Mouse (Mus musculus): Measurements from ENCODE around the gene Stxbp6. TPM values are rescaled to one million over a fixed set of nuclear protein-coding genes. Genes with fewer than 3 reads are reported as not detected.

Stxbp6 gene
- polyA plus RNA-seq, 1 experiment = 6.1 TPM

DNA sequence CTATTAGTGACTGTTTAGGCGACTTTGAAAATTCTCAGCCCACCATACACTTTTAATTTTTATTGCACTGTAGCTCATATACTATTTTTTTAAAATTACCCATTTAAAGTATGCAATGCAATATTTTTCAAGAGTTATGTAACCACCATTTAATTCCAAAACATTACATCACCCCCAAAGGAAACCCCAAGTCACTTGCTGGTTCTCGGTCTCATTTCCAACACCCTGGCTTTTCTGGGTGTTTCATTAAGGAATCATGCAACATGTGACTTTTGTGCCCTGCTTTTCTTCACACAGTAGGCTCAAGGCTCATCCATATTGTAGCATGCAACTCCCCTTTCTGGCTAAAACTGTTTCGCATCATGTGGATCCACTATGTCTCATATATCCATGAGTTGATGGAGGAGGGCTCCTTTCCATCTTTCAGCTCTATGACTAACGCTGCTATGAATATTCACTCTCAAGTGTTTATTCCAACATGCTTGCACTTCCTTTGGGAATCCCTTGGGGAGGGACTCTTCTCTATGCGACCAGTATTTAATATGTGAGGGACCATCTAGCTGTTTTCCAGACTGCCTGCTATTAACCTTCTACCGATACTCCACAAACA lies 6.3 kb downstream of the Stxbp6 start:
- TF ChIP-seq CTCF (IDR thresholded peaks at IDR 0.05; ENCODE audit: control insufficient read depth, insufficient read depth, insufficient replicate concordance, low read depth, low read length) = no peak
- no peak for TF ChIP-seq POLR2A (IDR thresholded peaks at IDR 0.05; ENCODE audit: control insufficient read depth, low read depth, low read length)
- H3K4me1 ChIP-seq (ENCODE audit: control insufficient read depth, insufficient read depth, low read length) = peaks cover 4% of the 10 kb centered on the region
- no peak overlapping the region for H3K4me3 ChIP-seq (ENCODE audit: control insufficient read depth, low read depth, low read length)
- no peaks in the 10 kb centered on the region for H3K36me3 ChIP-seq (ENCODE audit: control insufficient read depth, insufficient read depth, low read length)
- no peaks in the 10 kb centered on the region for H3K27me3 ChIP-seq (ENCODE audit: control insufficient read depth, insufficient read depth, low read length)
- no peak overlapping the region for H3K27ac ChIP-seq (ENCODE audit: control insufficient read depth, insufficient read depth, low read depth, low read length)

DNA sequence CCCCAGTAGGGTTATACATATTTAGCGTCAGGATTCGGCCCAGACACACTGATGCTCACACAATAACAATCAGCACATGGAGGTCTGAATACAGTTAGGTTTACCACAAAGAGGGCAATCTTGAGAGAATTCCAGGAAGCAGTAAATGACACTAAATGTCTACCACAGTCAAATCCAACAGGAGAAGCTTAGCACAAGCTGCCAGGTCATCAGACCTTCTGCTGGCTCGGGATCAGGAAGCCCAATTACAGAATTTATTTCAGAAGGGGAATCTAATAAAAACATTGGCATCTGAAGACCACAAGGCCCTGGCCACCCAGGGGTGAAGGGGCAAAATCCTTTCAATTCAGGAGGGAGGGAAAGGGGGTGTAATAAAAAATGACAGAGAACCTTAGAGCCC lies 6.8 kb downstream of the Stxbp6 start:
- H3K4me3 ChIP-seq (ENCODE audit: control insufficient read depth, low read depth, low read length) = no peak overlapping the region
- H3K27ac ChIP-seq (ENCODE audit: control insufficient read depth, insufficient read depth, low read depth, low read length) = no peak overlapping the region
- no peaks in the 10 kb centered on the region for H3K4me1 ChIP-seq (ENCODE audit: control insufficient read depth, insufficient read depth, low read length)
- TF ChIP-seq POLR2A (IDR thresholded peaks at IDR 0.05; ENCODE audit: control insufficient read depth, low read depth, low read length) (no peak), CTCF (IDR thresholded peaks at IDR 0.05; ENCODE audit: control insufficient read depth, insufficient read depth, insufficient replicate concordance, low read depth, low read length) (no peak)
- no peaks in the 10 kb centered on the region for H3K36me3 ChIP-seq (ENCODE audit: control insufficient read depth, insufficient read depth, low read length)
- no peaks in the 10 kb centered on the region for H3K27me3 ChIP-seq (ENCODE audit: control insufficient read depth, insufficient read depth, low read length)

DNA sequence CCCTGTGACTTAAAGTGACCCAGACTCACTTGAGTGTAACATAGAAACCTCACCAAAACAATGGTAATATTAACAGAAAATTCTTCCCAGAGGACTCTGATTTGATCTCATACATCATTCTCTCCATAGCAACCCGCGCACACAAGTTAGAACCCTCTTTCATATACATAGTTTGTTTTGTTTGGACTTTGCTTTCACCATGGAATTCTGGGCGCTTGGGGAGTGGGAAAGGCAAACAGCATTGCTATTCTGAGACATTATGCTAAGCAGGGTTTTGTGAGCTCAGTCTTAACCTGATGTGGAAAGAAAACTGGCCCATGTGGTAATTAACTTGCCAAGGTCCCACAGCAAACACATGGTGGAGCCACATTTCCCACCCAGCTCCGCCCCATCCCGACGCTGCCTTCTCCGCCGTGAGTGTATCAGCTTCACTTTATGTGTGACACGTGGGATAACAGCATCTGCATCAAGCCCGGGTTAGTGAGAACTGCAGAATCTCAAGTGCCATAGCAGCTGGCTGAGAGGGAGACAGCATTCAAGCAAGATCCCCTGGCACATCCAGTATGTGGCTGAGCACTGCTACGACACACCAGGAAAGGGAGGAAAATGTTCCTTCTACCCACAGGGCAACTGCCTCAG lies 7.3 kb downstream of the Stxbp6 start:
- Histone ChIP-seq H3K4me3 (ENCODE audit: control insufficient read depth, low read depth, low read length) (no peak overlapping the region), H3K36me3 (ENCODE audit: control insufficient read depth, insufficient read depth, low read length) (no peaks in the 10 kb centered on the region)
- no peak for TF ChIP-seq CTCF (IDR thresholded peaks at IDR 0.05; ENCODE audit: control insufficient read depth, insufficient read depth, insufficient replicate concordance, low read depth, low read length)
- no peak for TF ChIP-seq POLR2A (IDR thresholded peaks at IDR 0.05; ENCODE audit: control insufficient read depth, low read depth, low read length)

DNA sequence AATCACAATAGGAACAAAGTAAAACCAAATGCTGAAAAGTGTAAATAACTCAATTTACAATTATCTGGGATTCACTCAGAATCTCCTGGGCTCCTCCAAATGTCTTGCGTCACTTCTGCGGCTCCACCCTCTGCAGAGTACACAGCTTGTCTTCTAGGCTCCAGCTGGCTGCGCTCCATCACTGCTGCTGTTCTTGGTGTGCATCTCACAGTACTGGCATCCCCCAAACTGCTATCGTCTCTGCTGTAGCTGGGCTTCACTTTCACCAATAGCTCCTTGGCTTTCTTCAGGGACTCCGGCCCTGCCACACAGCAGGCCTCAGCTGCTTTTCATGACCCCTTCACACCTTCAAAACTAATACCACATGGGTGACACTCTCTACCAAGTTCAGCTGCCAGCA lies 10.9 kb downstream of the Stxbp6 start:
- Histone ChIP-seq H3K4me3 (ENCODE audit: control insufficient read depth, low read depth, low read length) (no peak overlapping the region), H3K27ac (ENCODE audit: control insufficient read depth, insufficient read depth, low read depth, low read length) (no peak overlapping the region), H3K36me3 (ENCODE audit: control insufficient read depth, insufficient read depth, low read length) (no peaks in the 10 kb centered on the region), H3K27me3 (ENCODE audit: control insufficient read depth, insufficient read depth, low read length) (no peaks in the 10 kb centered on the region), H3K4me1 (ENCODE audit: control insufficient read depth, insufficient read depth, low read length) (no peaks in the 10 kb centered on the region)
- TF ChIP-seq POLR2A (IDR thresholded peaks at IDR 0.05; ENCODE audit: control insufficient read depth, low read depth, low read length) = no peak
- no peak for TF ChIP-seq CTCF (IDR thresholded peaks at IDR 0.05; ENCODE audit: control insufficient read depth, insufficient read depth, insufficient replicate concordance, low read depth, low read length)

More for the DNA sequence above, 7.3 kb downstream of the Stxbp6 start:
- Histone ChIP-seq H3K4me1 (ENCODE audit: control insufficient read depth, insufficient read depth, low read length) (no peaks in the 10 kb centered on the region), H3K27ac (ENCODE audit: control insufficient read depth, insufficient read depth, low read depth, low read length) (no peak overlapping the region), H3K27me3 (ENCODE audit: control insufficient read depth, insufficient read depth, low read length) (no peaks in the 10 kb centered on the region)

DNA sequence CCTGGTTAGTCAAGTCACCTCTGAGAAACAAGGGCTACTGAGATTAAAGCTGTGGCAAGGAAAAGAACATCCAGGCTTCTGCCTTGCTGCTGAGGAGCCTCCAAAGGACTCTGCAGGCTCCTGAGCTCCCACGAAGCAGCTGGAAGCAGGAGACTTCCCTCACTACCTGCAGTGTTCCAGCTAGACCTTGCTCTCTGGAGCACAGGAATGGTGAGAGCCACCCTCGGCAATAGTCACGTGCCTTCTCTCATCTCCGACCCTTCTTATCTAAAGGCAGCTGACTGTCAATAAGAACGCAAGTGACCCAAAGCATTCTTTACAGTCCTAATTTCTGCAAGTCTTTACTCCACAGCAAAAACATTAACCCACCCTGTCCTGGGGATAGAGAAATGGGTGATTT lies 13.2 kb downstream of the Stxbp6 start:
- H3K36me3 ChIP-seq (ENCODE audit: control insufficient read depth, insufficient read depth, low read length) = no peaks in the 10 kb centered on the region
- H3K4me1 ChIP-seq (ENCODE audit: control insufficient read depth, insufficient read depth, low read length) = no peaks in the 10 kb centered on the region
- H3K27ac ChIP-seq (ENCODE audit: control insufficient read depth, insufficient read depth, low read depth, low read length) = no peak overlapping the region
- no peak overlapping the region for H3K4me3 ChIP-seq (ENCODE audit: control insufficient read depth, low read depth, low read length)
- H3K27me3 ChIP-seq (ENCODE audit: control insufficient read depth, insufficient read depth, low read length) = no peaks in the 10 kb centered on the region
- TF ChIP-seq POLR2A (IDR thresholded peaks at IDR 0.05; ENCODE audit: control insufficient read depth, low read depth, low read length) (no peak), CTCF (IDR thresholded peaks at IDR 0.05; ENCODE audit: control insufficient read depth, insufficient read depth, insufficient replicate concordance, low read depth, low read length) (no peak)

DNA sequence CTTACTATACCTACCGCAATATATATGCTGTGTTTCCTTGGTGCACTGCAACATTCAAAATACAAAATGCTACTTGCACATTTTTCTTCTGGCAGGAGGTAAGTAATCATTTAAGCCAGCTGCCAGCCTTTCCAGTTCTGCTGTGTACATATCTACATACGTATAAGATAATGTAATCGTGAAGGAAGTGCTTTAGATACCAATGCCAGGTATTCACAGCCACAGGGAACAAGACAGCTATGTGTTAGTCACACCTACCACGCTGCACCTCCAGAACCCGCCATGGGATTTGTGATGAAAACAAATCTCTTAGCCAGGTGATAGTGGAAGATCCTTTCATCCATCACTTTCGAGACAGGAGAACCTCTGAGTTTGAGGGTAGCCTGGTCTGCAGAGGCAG lies 13.7 kb downstream of the Stxbp6 start:
- H3K27ac ChIP-seq (ENCODE audit: control insufficient read depth, insufficient read depth, low read depth, low read length) = no peak overlapping the region
- no peaks in the 10 kb centered on the region for H3K36me3 ChIP-seq (ENCODE audit: control insufficient read depth, insufficient read depth, low read length)
- no peaks in the 10 kb centered on the region for H3K27me3 ChIP-seq (ENCODE audit: control insufficient read depth, insufficient read depth, low read length)
- H3K4me1 ChIP-seq (ENCODE audit: control insufficient read depth, insufficient read depth, low read length) = no peaks in the 10 kb centered on the region
- H3K4me3 ChIP-seq (ENCODE audit: control insufficient read depth, low read depth, low read length) = no peak overlapping the region
- no peak for TF ChIP-seq POLR2A (IDR thresholded peaks at IDR 0.05; ENCODE audit: control insufficient read depth, low read depth, low read length)
- TF ChIP-seq CTCF (IDR thresholded peaks at IDR 0.05; ENCODE audit: control insufficient read depth, insufficient read depth, insufficient replicate concordance, low read depth, low read length) = no peak

DNA sequence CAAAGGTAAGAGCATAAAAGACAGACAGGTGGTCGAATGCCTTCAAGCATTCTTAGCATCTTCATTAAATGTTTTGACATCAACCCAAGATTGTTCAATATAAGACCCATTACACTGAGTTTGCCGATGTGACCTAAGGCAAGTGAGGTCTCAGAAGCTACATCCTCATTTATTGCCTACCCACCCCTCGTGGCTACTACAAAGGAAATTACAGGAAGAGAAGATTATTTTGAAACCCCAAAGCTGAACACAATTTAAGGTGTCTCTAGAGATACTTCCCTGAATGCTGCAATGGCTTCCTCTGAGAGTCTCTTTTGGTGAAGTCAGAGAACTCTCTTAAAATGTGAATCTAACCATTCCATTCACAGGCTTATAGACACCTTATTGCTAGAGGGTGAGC lies 16.5 kb downstream of the Stxbp6 start:
- Histone ChIP-seq H3K4me3 (ENCODE audit: control insufficient read depth, low read depth, low read length) (no peak overlapping the region), H3K27me3 (ENCODE audit: control insufficient read depth, insufficient read depth, low read length) (no peaks in the 10 kb centered on the region), H3K4me1 (ENCODE audit: control insufficient read depth, insufficient read depth, low read length) (no peaks in the 10 kb centered on the region), H3K36me3 (ENCODE audit: control insufficient read depth, insufficient read depth, low read length) (no peaks in the 10 kb centered on the region), H3K27ac (ENCODE audit: control insufficient read depth, insufficient read depth, low read depth, low read length) (no peak overlapping the region)
- TF ChIP-seq POLR2A (IDR thresholded peaks at IDR 0.05; ENCODE audit: control insufficient read depth, low read depth, low read length) (no peak), CTCF (IDR thresholded peaks at IDR 0.05; ENCODE audit: control insufficient read depth, insufficient read depth, insufficient replicate concordance, low read depth, low read length) (no peak)

Data from testis, adult 2 months (tissue).